Mouse (Mus musculus) heart, postnatal 0 days (tissue): ENCODE measurements around the gene Praf2.
"Not testable (repeated sequence)": the region's sequence is repeated elsewhere in the genome, so short reads cannot be mapped to it uniquely, and the experiment has no call there.

Experiments
- CTCF ChIP-seq: IDR thresholded peaks from 2 replicates; pipeline ENCODE4 v1.5.1; 2016; ENCODE audit warnings: antibody characterized with exemption, control low read depth, low read depth
- EP300 ChIP-seq: IDR thresholded peaks from 2 replicates; pipeline ENCODE4 v1.6.1; 2016; ENCODE audit warnings: antibody characterized with exemption, low read depth

- TF ChIP-seq CTCF, EP300: not testable (repeated sequence)
These were observed 12.2 kb upstream of the Praf2 start for GRCm38 (mm10) chrX:7716058-7716457.
